Mouse (Mus musculus): ENCODE measurements around the gene Ddx31. TPM values are rescaled to one million over a fixed set of nuclear protein-coding genes. Genes with fewer than 3 reads are reported as not detected.

The Ddx31 gene
- total RNA-seq, 2 experiments from 2014 or later, result 7.7 to 9.0 TPM

Other genes with a start within 250 kb of the Ddx31 start
- not detected for gene Gfi1b, start 218.4 kb upstream of the Ddx31 start, total RNA-seq (2021)
- gene Tsc1, start 199.2 kb upstream of the Ddx31 start, total RNA-seq (2021), result 10 to 100 TPM; 41.8 to 44.5 TPM
- not detected for gene Spaca9, start 140.7 kb upstream of the Ddx31 start, total RNA-seq (2021)
- 1 to 10 TPM; 1.0 to 1.7 TPM for gene Ak8, start 140.2 kb upstream of the Ddx31 start, total RNA-seq (2021)
- gene Gtf3c4, start within 50 bp of the Ddx31 start, total RNA-seq (2021), result 10 to 100 TPM; 34.5 to 40.0 TPM
- not detected for gene Barhl1, start 76.3 kb downstream of the Ddx31 start, total RNA-seq (2021)
- gene Cfap77, start 214.7 kb downstream of the Ddx31 start, total RNA-seq (2021), result under 1 TPM; 0.32 to 0.78 TPM
- 10 to 100 TPM; 12.6 to 13.9 TPM for gene Ttf1, start 219.9 kb downstream of the Ddx31 start, total RNA-seq (2021)

Measured in layer of hippocampus, postnatal 36 days (tissue).